Mouse (Mus musculus) erythroblast, embryonic 14.5 days (primary cell): ENCODE measurements around the gene Fam13c.

Experiments used
- GATA1 ChIP-seq: IDR thresholded peaks from 2 replicates; pipeline ENCODE4 v1.6.1; 2012; ENCODE audit warnings: low read length, inconsistent platforms, mixed read lengths
- TAL1 ChIP-seq: IDR thresholded peaks from 3 replicates; pipeline ENCODE4 v1.6.1; 2012; ENCODE audit warnings: low read length, inconsistent platforms, mixed read lengths

GRCm38 (mm10) chr10:70519640-70520099 lies 79.4 kb downstream of the Fam13c start:
- TF ChIP-seq GATA1: no peak
- no peak for TF ChIP-seq TAL1
